Mouse (Mus musculus) CD4-positive, CD25-positive, alpha-beta regulatory T cell, adult 9 weeks (primary cell): ENCODE measurements around the gene Icos. TPM values are rescaled to one million over a fixed set of nuclear protein-coding genes. Genes with fewer than 3 reads are reported as not detected.

Source experiments
- polyA plus RNA-seq: library from polyadenylated mRNA; unstranded; fragments of 100-300 nt; shearing (Covaris generic); gene quantifications from one replicate; pipeline ENCODE4 v1.2.1, GENCODE M21; 2017

The Icos gene
- polyA plus RNA-seq, result 250 TPM

DNA sequence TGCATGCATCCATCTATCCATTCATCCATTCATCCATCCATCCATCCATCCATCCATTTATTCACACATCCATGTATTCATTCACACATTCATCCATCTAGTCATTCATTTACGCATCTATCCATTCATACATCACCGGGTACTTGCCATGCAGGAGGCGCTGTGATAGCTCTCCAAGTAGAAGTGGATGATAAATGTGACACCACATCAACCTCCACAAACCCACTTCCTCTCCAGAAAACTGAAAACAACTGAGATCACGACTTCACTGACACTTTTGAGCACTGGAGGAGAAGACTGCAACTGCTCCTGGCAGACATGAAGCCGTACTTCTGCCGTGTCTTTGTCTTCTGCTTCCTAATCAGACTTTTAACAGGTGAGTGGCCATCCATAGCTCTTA lies at the start of gene Icos:
Icos (plus strand) TSS at position 287 of the 400 bp plus-strand sequence.

Other genes starting within 250 kb of the Icos start
- gene Ctla4, start 90.9 kb upstream of the Icos start, polyA plus RNA-seq, result 331 TPM